Mouse (Mus musculus) lung, postnatal 0 days (tissue): ENCODE results near the gene Nfxl1.

Experiments used
- CTCF ChIP-seq: IDR thresholded peaks from 2 replicates; pipeline ENCODE4 v1.5.1; 2016; ENCODE audit warnings: antibody characterized with exemption, mild to moderate bottlenecking
- EP300 ChIP-seq: IDR thresholded peaks from 2 replicates; pipeline ENCODE4 v1.6.1; 2016; ENCODE audit warnings: antibody characterized with exemption, mild to moderate bottlenecking, control low read depth

DNA sequence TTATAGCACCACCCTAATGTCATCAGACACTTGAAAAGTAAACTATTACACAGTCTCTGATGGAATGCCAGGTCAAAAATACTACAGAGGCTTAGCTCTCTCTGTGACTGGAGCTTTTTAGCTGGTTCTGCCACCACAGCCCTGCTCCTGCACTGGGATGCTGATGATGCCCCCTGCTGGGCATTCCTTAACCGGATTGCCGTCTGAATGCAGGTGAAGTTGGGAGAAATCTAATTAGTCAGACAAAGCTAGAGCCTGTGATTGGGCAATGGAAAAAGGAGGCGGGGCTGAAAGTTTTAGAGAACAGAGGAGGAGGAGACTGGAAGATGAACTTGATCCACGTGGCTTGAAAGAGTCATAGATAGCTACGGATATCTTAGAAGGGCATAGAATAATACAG lies 41.5 kb upstream of the Nfxl1 start:
- TF ChIP-seq CTCF (peak; percentile 68), EP300 (no peak)
